In genomic region chr14:76805151-76805785, GRCm38 (mm10) we compare ENCODE assay signal across 11 mouse cellular contexts.
DNase-seq lines count a peak whose midpoint lies in the region; ATAC-seq and TF ChIP-seq lines count a peak whose summit lies in the region.
"Had no signal": no experiment of that assay in that cellular context is flagged by ENCODE, and none has a peak within 500 bp of the region (broad histone marks: within the 10 kb centered on the region; RNA-seq: fewer than 3 reads in every experiment).

No protein-coding gene starts in this region.

- peaks cover 20% of the 10 kb centered on the region for H3K4me1 ChIP-seq in lung, embryonic 14.5 days (ENCODE audit: insufficient read depth)
- peaks cover 17% of the 10 kb centered on the region; the same call in 1 of the 2 replicates for H3K4me1 ChIP-seq in stomach, embryonic 16.5 days (ENCODE audit: control insufficient read depth, insufficient read depth, low read length)

- peak overlapping the region; percentile 79 for H3K27ac ChIP-seq in lung, embryonic 14.5 days (ENCODE audit: low read depth)
- peak overlapping the region; percentile 81 for H3K27ac ChIP-seq in stomach, embryonic 16.5 days (ENCODE audit: low read length)
- H3K27ac ChIP-seq: forebrain, embryonic 13.5 days had no signal

- no peaks in the 10 kb centered on the region for H3K36me3 ChIP-seq in lung, embryonic 14.5 days (ENCODE audit: insufficient read depth)
- no peaks in the 10 kb centered on the region for H3K36me3 ChIP-seq in stomach, embryonic 16.5 days (ENCODE audit: control insufficient read depth, insufficient read depth, low read length)

- no peak for ATAC-seq in lung, embryonic 14.5 days (ENCODE audit: insufficient read depth)
- ATAC-seq in stomach, embryonic 16.5 days (ENCODE audit: insufficient read depth, low FRiP score) = peak; percentile 64; the same call in 1 of the 2 replicates
- ATAC-seq in activated CD4-positive, CD25-positive, alpha-beta regulatory T cell, adult 4 months = no peak
- ATAC-seq: forebrain, embryonic 13.5 days had no signal

- no peak overlapping the region for H3K9ac ChIP-seq in lung, embryonic 14.5 days
- no peak overlapping the region for H3K9ac ChIP-seq in stomach, embryonic 16.5 days (ENCODE audit: low read length)
- H3K9ac ChIP-seq: forebrain, embryonic 13.5 days had no signal

- no peak for TF ChIP-seq CTCF in lung, embryonic 14.5 days (IDR thresholded peaks at IDR 0.05; ENCODE audit: low read depth)

- H3K4me2 ChIP-seq in lung, embryonic 14.5 days = no peak overlapping the region
- H3K4me2 ChIP-seq in stomach, embryonic 16.5 days (ENCODE audit: low read depth, low read length) = peak overlapping the region; percentile 19; the same call in 1 of the 2 replicates
- H3K4me2 ChIP-seq: forebrain, embryonic 13.5 days had no signal

- H3K27me3 ChIP-seq in lung, embryonic 14.5 days (ENCODE audit: insufficient read depth, low read length) = no peaks in the 10 kb centered on the region
- H3K27me3 ChIP-seq in stomach, embryonic 16.5 days (ENCODE audit: control insufficient read depth, insufficient read depth, low read length) = no peaks in the 10 kb centered on the region
- H3K27me3 ChIP-seq: forebrain, embryonic 13.5 days had no signal

- no peak overlapping the region for H3K4me3 ChIP-seq in lung, embryonic 14.5 days (ENCODE audit: low read depth, low read length)
- no peak overlapping the region for H3K4me3 ChIP-seq in stomach, embryonic 16.5 days (replicated peaks; ENCODE audit: low read length)
- H3K4me3 ChIP-seq: forebrain, embryonic 13.5 days had no signal

- H3K9me3 ChIP-seq in lung, embryonic 14.5 days (ENCODE audit: low read depth, low read length) = no peaks in the 10 kb centered on the region; the same call in 1 of the 2 replicates
- H3K9me3 ChIP-seq in stomach, embryonic 16.5 days (replicated peaks; ENCODE audit: control insufficient read depth, low read length) = 0 out of 2 replicates have a peak, but pooled peaks cover 4% of the 10 kb centered on the region

- DNase-seq in embryo, embryonic 10.5 days (ENCODE audit: low spot score) = peak; percentile 38
- DNase-seq in embryo, embryonic 9.5 days (ENCODE audit: extremely low spot score) = no peak
- DNase-seq in lung, embryonic 14.5 days = no peak
- no peak for DNase-seq in lung, postnatal 36 days
- peak; percentile 48 to 74 for DNase-seq in kidney, postnatal 36 days
- DNase-seq in left cerebral cortex, adult 8-10 months (ENCODE audit: low spot score in 2 of 2) = no peak
- DNase-seq: adrenal gland, postnatal 14 days; cerebellum, postnatal 10 days had no signal

- 26% methylated on average over 13 of the region's 13 CpGs for WGBS in lung, embryonic 14.5 days
- WGBS in stomach, embryonic 16.5 days = 28% methylated on average over 13 of the region's 13 CpGs

Comparison
In these comparisons a context has a peak if more than half of its experiments do, and no peak if none do; other contexts are left out.
1. DNase-seq: peak in embryo, embryonic 10.5 days (single experiment) and kidney, postnatal 36 days (2 of 2); none in embryo, embryonic 9.5 days (single experiment), lung, embryonic 14.5 days (single experiment), lung, postnatal 36 days (single experiment) and left cerebral cortex, adult 8-10 months (0 of 2).